Mouse (Mus musculus) stomach, postnatal 0 days (tissue): Measurements from ENCODE around the gene Naa16.

Experiments used
- CTCF ChIP-seq: IDR thresholded peaks from 2 replicates; pipeline ENCODE4 v1.5.1; 2016; ENCODE audit warnings: antibody characterized with exemption, low read depth, mild to moderate bottlenecking, moderate library complexity
- EP300 ChIP-seq: optimal IDR thresholded peaks from 2 replicates; pipeline ENCODE3; 2016; ENCODE audit warnings: antibody characterized with exemption

- TF ChIP-seq CTCF (no peak), EP300 (no peak)
These were observed 58.6 kb downstream of the Naa16 start for GRCm38 (mm10) chr14:79331936-79332335.
